Mouse (Mus musculus) MEL (cell line): ENCODE measurements around the gene 5830473C10Rik. TPM values are rescaled to one million over a fixed set of nuclear protein-coding genes. Genes with fewer than 3 reads are reported as not detected.
A peak's percentile ranks its signal among the peaks of the same experiment; 100 is the strongest.

Experiments used
- DNase-seq: peaks from one replicate; pipeline ENCODE4 v3.0.0; 2011; ENCODE audit warnings: low read depth, low spot score
- H3K27ac ChIP-seq: 2 replicates; pipeline ENCODE4 v1.5.1; 2012; ENCODE audit warnings: low read depth, mild to moderate bottlenecking, control low read depth, low read length, moderate library complexity; ENCODE audit not compliant: control insufficient read depth
- H3K27me3 ChIP-seq, 2 experiments: fragments of 150-350 bp in 1 of 2; sonication (generic) in 1 of 2; 2 replicates each; pipeline ENCODE4 v1.6.1; 2012; ENCODE audit warnings: low read length in 2 of 2, mild to moderate bottlenecking in 2 of 2, improper control_type of control experiment in 1 of 2, moderate library complexity in 1 of 2; ENCODE audit not compliant: insufficient read depth in 2 of 2, control insufficient read depth in 1 of 2
- H3K36me3 ChIP-seq, 2 experiments: 2 replicates each; pipeline ENCODE4 v1.6.1; 2012 to 2014; ENCODE audit warnings: low read length in 2 of 2, improper control_type of control experiment in 1 of 2, inconsistent platforms in 1 of 2, mild to moderate bottlenecking in 1 of 2; ENCODE audit not compliant: insufficient read depth in 2 of 2, control insufficient read depth in 1 of 2
- H3K4me1 ChIP-seq, 2 experiments: fragments of 150-350 bp in 1 of 2; sonication (generic) in 1 of 2; 2 replicates each; pipeline ENCODE4 v1.6.1; 2012; ENCODE audit warnings: low read length in 2 of 2, improper control_type of control experiment in 1 of 2, mild to moderate bottlenecking in 1 of 2; ENCODE audit not compliant: insufficient read depth in 2 of 2, control insufficient read depth in 1 of 2
- H3K4me3 ChIP-seq, 2 experiments: fragments of 150-350 bp in 1 of 2; sonication (generic) in 1 of 2; 2 replicates each; pipeline ENCODE4 v1.5.1; 2012; ENCODE audit warnings: low read depth in 2 of 2, low read length in 2 of 2, mild to moderate bottlenecking in 2 of 2, moderate library complexity in 2 of 2, control low read depth in 1 of 2, improper control_type of control experiment in 1 of 2; ENCODE audit not compliant: control insufficient read depth in 1 of 2, insufficient read depth in 1 of 2
- H3K79me2 ChIP-seq: 2 replicates; pipeline ENCODE4 v1.6.1; 2012; ENCODE audit warnings: mild to moderate bottlenecking, low read length, moderate library complexity; ENCODE audit not compliant: control insufficient read depth, poor library complexity, insufficient read depth
- H3K9ac ChIP-seq: 2 replicates; pipeline ENCODE4 v1.6.1; 2012; ENCODE audit warnings: low read depth, mild to moderate bottlenecking, control low read depth, low read length, moderate library complexity; ENCODE audit not compliant: control insufficient read depth, poor library complexity, severe bottlenecking
- H3K9me3 ChIP-seq: fragments of 150-350 bp; sonication (generic); replicated peaks from 2 replicates; pipeline ENCODE4 v1.6.1; 2012; ENCODE audit warnings: mild to moderate bottlenecking, low read length, improper control_type of control experiment, moderate library complexity; ENCODE audit not compliant: insufficient read depth
- BHLHE40 ChIP-seq: IDR thresholded peaks from 2 replicates; pipeline ENCODE4 v1.6.1; 2012; ENCODE audit warnings: low read depth, mild to moderate bottlenecking, inconsistent platforms, low read length, improper control_type of control experiment, borderline replicate concordance
- ELF1 ChIP-seq: IDR thresholded peaks from 2 replicates; pipeline ENCODE4 v1.6.1; 2014; ENCODE audit warnings: low read depth, mild to moderate bottlenecking, inconsistent platforms, low read length, improper control_type of control experiment, moderate library complexity
- ETS1 ChIP-seq: IDR thresholded peaks from 2 replicates; pipeline ENCODE4 v1.6.1; 2012; ENCODE audit warnings: low read depth, mild to moderate bottlenecking, inconsistent platforms, low read length, improper control_type of control experiment, moderate library complexity
- GATA1 ChIP-seq: IDR thresholded peaks from 2 replicates; pipeline ENCODE4 v1.6.1; 2011; ENCODE audit warnings: low read depth, low read length, improper control_type of control experiment
- HCFC1 ChIP-seq: IDR thresholded peaks from 2 replicates; pipeline ENCODE4 v1.6.1; 2012; ENCODE audit warnings: low read depth, mild to moderate bottlenecking, inconsistent platforms, low read length, improper control_type of control experiment, moderate library complexity
- JUND ChIP-seq: IDR thresholded peaks from 2 replicates; pipeline ENCODE4 v1.6.1; 2011; ENCODE audit warnings: low read depth, mild to moderate bottlenecking, improper control_type of control experiment, low read length
- MAX ChIP-seq: IDR thresholded peaks from 2 replicates; pipeline ENCODE4 v1.6.1; 2011; ENCODE audit warnings: low read length, improper control_type of control experiment
- MAZ ChIP-seq: IDR thresholded peaks from 2 replicates; pipeline ENCODE4 v1.6.1; 2012; ENCODE audit warnings: low read depth, mild to moderate bottlenecking, inconsistent platforms, low read length, improper control_type of control experiment
- MXI1 ChIP-seq: IDR thresholded peaks from 2 replicates; pipeline ENCODE4 v1.6.1; 2011; ENCODE audit warnings: mild to moderate bottlenecking, low read depth, low read length, improper control_type of control experiment
- NRF1 ChIP-seq: IDR thresholded peaks from 2 replicates; pipeline ENCODE4 v1.6.1; 2014; ENCODE audit warnings: low read depth, mild to moderate bottlenecking, inconsistent platforms, low read length, improper control_type of control experiment, moderate library complexity; ENCODE audit not compliant: poor library complexity, insufficient read depth, severe bottlenecking
- POLR2A ChIP-seq, 2 experiments: IDR thresholded peaks; 2 replicates each; pipeline ENCODE4 v1.6.1; 2011 to 2012; ENCODE audit warnings: low read length in 2 of 2, mild to moderate bottlenecking in 2 of 2, control low read depth in 1 of 2, improper control_type of control experiment in 1 of 2, low read depth in 1 of 2, moderate library complexity in 1 of 2; ENCODE audit not compliant: control insufficient read depth in 1 of 2, insufficient read depth in 1 of 2, poor library complexity in 1 of 2
- POLR2AphosphoS5 ChIP-seq: IDR thresholded peaks from 2 replicates; pipeline ENCODE4 v1.6.1; 2012; ENCODE audit warnings: low read depth, borderline replicate concordance, mild to moderate bottlenecking, inconsistent platforms, low read length, moderate library complexity, mixed read lengths
- SIN3A ChIP-seq: IDR thresholded peaks from 2 replicates; pipeline ENCODE4 v1.6.1; 2012; ENCODE audit warnings: low read length, improper control_type of control experiment, inconsistent platforms
- TAL1 ChIP-seq: IDR thresholded peaks from 2 replicates; pipeline ENCODE4 v1.6.1; 2012; ENCODE audit warnings: mild to moderate bottlenecking, inconsistent platforms, low read length, moderate library complexity, mixed read lengths
- TBP ChIP-seq: IDR thresholded peaks from 2 replicates; pipeline ENCODE4 v1.8.0; 2011; ENCODE audit warnings: low read depth, low read length, improper control_type of control experiment
- USF2 ChIP-seq, 2 experiments: IDR thresholded peaks; 2 replicates each; pipeline ENCODE4 v1.6.1; 2011 to 2012; ENCODE audit warnings: improper control_type of control experiment in 2 of 2, low read length in 2 of 2, borderline replicate concordance in 1 of 2, inconsistent platforms in 1 of 2, low read depth in 1 of 2, mild to moderate bottlenecking in 1 of 2; ENCODE audit not compliant: insufficient read depth in 1 of 2
- polyA plus RNA-seq, 2 experiments: library from polyadenylated mRNA; stranded (reverse) in 1 of 2; unstranded in 1 of 2; fragments of >175 nt in 1 of 2; fragments of >200 nt in 1 of 2; gene quantifications; 2 replicates each; pipeline versions ENCODE4 v1.2.1 to v1.2.4; 2012; ENCODE audit warnings: low replicate concordance in 2 of 2, low read depth in 1 of 2; ENCODE audit not compliant: insufficient read length in 2 of 2, insufficient read depth in 1 of 2, missing spikeins in 1 of 2
- total RNA-seq: library from RNA; depleted of rRNA; stranded (reverse); fragments of 300-350 nt; gene quantifications from 2 replicates; pipeline ENCODE4 v1.2.3, GENCODE M21; 2012

5830473C10Rik gene
- total and polyA plus RNA-seq, 3 experiments = 5.9 to 9.3 TPM; not detected in 1

DNA sequence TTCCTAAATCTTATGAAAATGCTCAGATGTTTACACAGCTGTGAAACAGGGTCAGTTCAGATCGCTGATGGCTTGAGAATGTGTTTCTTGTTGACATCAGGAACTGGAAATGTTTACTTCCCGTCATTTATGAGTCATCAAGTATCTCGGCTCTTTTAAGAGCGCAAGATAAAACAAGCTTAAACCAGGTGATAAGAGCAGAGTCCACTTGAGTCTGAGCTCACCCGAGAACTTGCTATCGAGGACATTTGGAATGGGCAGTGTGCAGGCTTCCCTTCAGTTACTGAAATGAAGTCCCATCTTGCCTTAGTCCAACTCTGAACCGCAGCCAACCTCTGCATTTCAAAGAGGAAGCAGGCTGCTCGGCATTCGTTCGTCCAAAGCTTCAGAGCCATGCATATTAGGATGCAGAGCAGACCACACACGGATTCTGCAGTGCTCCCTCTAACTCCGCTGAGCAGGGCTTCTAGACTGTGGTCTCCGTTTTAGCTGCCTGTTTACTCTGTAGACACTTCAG lies 42.6 kb downstream of the 5830473C10Rik start:
- H3K4me3 ChIP-seq = no peak overlapping the region
- TF ChIP-seq GATA1 = 0 out of 2 replicates have a peak, but pooled peaks have one; percentile 29
- no peak for TF ChIP-seq MAZ
- H3K79me2 ChIP-seq = no peaks in the 10 kb centered on the region
- no peaks in the 10 kb centered on the region for H3K4me1 ChIP-seq
- H3K36me3 ChIP-seq = no peaks in the 10 kb centered on the region
- no peak overlapping the region for H3K9ac ChIP-seq
- H3K27me3 ChIP-seq = no peaks in the 10 kb centered on the region
- no peak overlapping the region for H3K27ac ChIP-seq
- peak; percentile 24 for DNase-seq
- H3K9me3 ChIP-seq = no peaks in the 10 kb centered on the region

DNA sequence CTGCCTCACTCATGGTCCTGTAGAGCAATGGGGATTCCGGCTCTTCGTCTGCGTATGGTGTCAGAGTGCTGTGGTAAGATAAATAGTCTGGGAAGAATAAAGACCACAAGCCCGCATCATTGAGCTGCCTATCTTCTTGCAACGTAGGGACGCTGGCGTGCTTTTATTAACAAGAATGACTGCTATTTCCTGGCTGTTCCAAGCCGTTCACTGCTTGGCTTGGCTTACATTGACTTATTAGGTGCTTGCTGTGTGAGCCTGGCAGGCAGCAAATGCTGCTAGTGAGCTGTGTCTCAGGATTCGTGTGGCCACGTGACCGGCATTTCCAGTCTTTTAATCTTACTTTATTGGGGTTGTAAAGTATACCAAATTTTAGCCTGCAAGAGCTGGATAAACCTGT lies 48.0 kb downstream of the 5830473C10Rik start:
- Histone ChIP-seq H3K4me3 (no peak overlapping the region), H3K36me3 (no peaks in the 10 kb centered on the region), H3K4me1 (no peaks in the 10 kb centered on the region), H3K27ac (no peak overlapping the region), H3K9ac (no peak overlapping the region)
- no peak for DNase-seq
- TF ChIP-seq BHLHE40 (no peak), MAZ (no peak), MAX (no peak), ETS1 (no peak), USF2 (IDR thresholded peaks at IDR 0.05; ENCODE audit: borderline replicate concordance in 1 of 2, insufficient read depth in 1 of 2, low read depth in 1 of 2, low read length in 2 of 2) (no peak), JUND (no peak), MXI1 (no peak)
- TF ChIP-seq, all 39 proteins: peak for 0
- Histone ChIP-seq H3K79me2 (no peaks in the 10 kb centered on the region), H3K27me3 (no peaks in the 10 kb centered on the region), H3K9me3 (no peaks in the 10 kb centered on the region)

DNA sequence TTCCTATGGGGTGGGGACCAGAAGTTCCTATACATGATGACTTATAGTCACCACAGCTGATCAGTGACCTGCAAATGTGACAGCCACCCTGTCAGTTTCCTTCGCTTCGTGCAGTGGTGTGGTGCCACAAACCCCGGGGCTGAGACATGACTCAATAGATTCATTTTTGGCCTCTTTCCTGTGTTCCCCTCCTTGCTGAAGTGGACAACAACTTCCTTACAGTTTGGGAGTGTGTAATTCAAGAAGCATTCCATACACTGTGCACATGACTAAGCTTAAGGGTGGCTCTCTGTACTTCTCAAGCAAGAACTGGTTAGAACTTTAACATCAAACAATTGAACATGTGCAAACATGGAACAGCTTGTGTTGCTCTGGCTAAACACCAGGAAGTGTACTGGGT lies 50.5 kb downstream of the 5830473C10Rik start:
- H3K36me3 ChIP-seq = no peaks in the 10 kb centered on the region
- no peak for DNase-seq
- TF ChIP-seq HCFC1 (no peak), JUND (no peak), POLR2A (IDR thresholded peaks at IDR 0.05; ENCODE audit: control insufficient read depth in 1 of 2, insufficient read depth in 1 of 2, low read depth in 1 of 2, low read length in 2 of 2, poor library complexity in 1 of 2) (no peak), NRF1 (no peak), ETS1 (no peak), ELF1 (no peak), GATA1 (no peak), TBP (no peak), TAL1 (no peak), POLR2AphosphoS5 (no peak), SIN3A (no peak)
- H3K27ac ChIP-seq = no peak overlapping the region
- H3K4me1 ChIP-seq = no peaks in the 10 kb centered on the region
- no peak overlapping the region for H3K4me3 ChIP-seq
- H3K9me3 ChIP-seq = no peaks in the 10 kb centered on the region
- no peak overlapping the region for H3K9ac ChIP-seq
- H3K79me2 ChIP-seq = no peaks in the 10 kb centered on the region
- H3K27me3 ChIP-seq = no peaks in the 10 kb centered on the region
